Mouse (Mus musculus): ENCODE results near the gene Mterf1b.
"Not testable (repeated sequence)": the region's sequence is repeated elsewhere in the genome, so short reads cannot be mapped to it uniquely, and the experiment has no call there.

GRCm38 (mm10) chr5:4176421-4176820 lies 15.7 kb upstream of the Mterf1b start:
- TF ChIP-seq CTCF (IDR thresholded peaks at IDR 0.05; ENCODE audit: extremely low read depth, insufficient read depth, insufficient read length, insufficient replicate concordance); POLR2A (IDR thresholded peaks at IDR 0.05; ENCODE audit: low read depth, low read length): not testable (repeated sequence)

Measured in spleen, adult 2 months (tissue).